Mouse (Mus musculus) embryonic facial prominence, embryonic 11.5 days (tissue): Measurements from ENCODE around the gene Gpr156. TPM values are rescaled to one million over a fixed set of nuclear protein-coding genes. Genes with fewer than 3 reads are reported as not detected.

Experiments used
- ATAC-seq: fragments of 200-750 bp; cut with Nextera tagmentation; replicated peaks from 2 replicates; pipeline ENCODE4 v1.8.0; 2017; ENCODE audit warnings: low read depth; ENCODE audit not compliant: insufficient number of reproducible peaks, low FRiP score, low TSS enrichment
- DNase-seq: peaks from one replicate; pipeline ENCODE4 v3.0.0-alpha.2; 2015; ENCODE audit warnings: low spot score
- H3K27ac ChIP-seq: fragments of 300-500 bp; sonication (generic); replicated peaks from 2 replicates; pipeline ENCODE4 v1.5.1; 2014; ENCODE audit warnings: mild to moderate bottlenecking, low read depth, low read length, control low read depth
- H3K27me3 ChIP-seq: fragments of 300-500 bp; sonication (generic); 2 replicates; pipeline ENCODE4 v1.6.1; 2014; ENCODE audit warnings: mild to moderate bottlenecking, low read length, moderate library complexity, mixed read lengths; ENCODE audit not compliant: control insufficient read depth, insufficient read depth
- H3K36me3 ChIP-seq: fragments of 300-500 bp; sonication (generic); replicated peaks from 2 replicates; pipeline ENCODE4 v1.6.1; 2014; ENCODE audit warnings: low read depth, mild to moderate bottlenecking, low read length, moderate library complexity, mixed read lengths; ENCODE audit not compliant: control insufficient read depth, insufficient read depth
- H3K4me1 ChIP-seq: fragments of 300-500 bp; sonication (generic); 2 replicates; pipeline ENCODE4 v1.6.1; 2014; ENCODE audit warnings: low read length, mixed read lengths; ENCODE audit not compliant: control insufficient read depth, insufficient read depth
- H3K4me2 ChIP-seq: fragments of 300-500 bp; sonication (generic); 2 replicates; pipeline ENCODE4 v1.6.1; 2014; ENCODE audit warnings: low read depth, mild to moderate bottlenecking, control low read depth, low read length, moderate library complexity
- H3K4me3 ChIP-seq: fragments of 300-500 bp; sonication (generic); 2 replicates; pipeline ENCODE4 v1.5.1; 2014; ENCODE audit warnings: low read depth, low read length, control low read depth
- H3K9ac ChIP-seq: fragments of 300-500 bp; sonication (generic); replicated peaks from 2 replicates; pipeline ENCODE4 v1.6.1; 2014; ENCODE audit warnings: mild to moderate bottlenecking, control low read depth, low read length
- H3K9me3 ChIP-seq: fragments of 300-500 bp; sonication (generic); replicated peaks from 2 replicates; pipeline ENCODE4 v1.6.1; 2016; ENCODE audit warnings: mild to moderate bottlenecking, low read length, inconsistent platforms, mixed read lengths; ENCODE audit not compliant: control insufficient read depth
- WGBS: fragments of 180-500 bp; shearing (Covaris S2); extraction: QIAGEN DNeasy Blood & Tissue Kit; methylation state at CpG from one replicate; pipeline ENCODE4 v1.1.7; 2014; 5-methylcytosine and 5-hydroxymethylcytosine counted together
- polyA plus RNA-seq: library from polyadenylated mRNA; unstranded; fragments of >200 nt; fragmentation: Nextera tagmentation; extraction: Ambion mirVana; gene quantifications from 2 replicates; pipeline ENCODE4 v1.2.1, GENCODE M21; 2014

Gpr156 gene
- polyA plus RNA-seq, 1 experiment from 2014 or later: 1.5 TPM

- WGBS: 99% methylated on average over 3 of the region's 3 CpGs
- Histone ChIP-seq H3K9ac (no peak overlapping the region), H3K4me3 (no peak overlapping the region), H3K36me3 (no peaks in the 10 kb centered on the region; the same call in 1 of the 2 replicates), H3K4me2 (no peak overlapping the region), H3K9me3 (no peaks in the 10 kb centered on the region), H3K27me3 (no peaks in the 10 kb centered on the region), H3K27ac (no peak overlapping the region), H3K4me1 (no peaks in the 10 kb centered on the region)
- DNase-seq (no peak), ATAC-seq (no peak)
Observed at GRCm38 (mm10) chr16:37877406-37877805, 38.9 kb upstream of the Gpr156 start.

GRCm38 (mm10) chr16:37878951-37879505 is 37.3 kb upstream of the Gpr156 start:
- no peak for DNase-seq
- no peaks in the 10 kb centered on the region for H3K4me1 ChIP-seq
- no peak for ATAC-seq
- 91% methylated on average over 7 of the region's 7 CpGs for WGBS
- no peaks in the 10 kb centered on the region for H3K27me3 ChIP-seq
- no peak overlapping the region for H3K9ac ChIP-seq
- H3K9me3 ChIP-seq: no peaks in the 10 kb centered on the region
- no peak overlapping the region for H3K27ac ChIP-seq
- no peak overlapping the region for H3K4me2 ChIP-seq
- H3K4me3 ChIP-seq: no peak overlapping the region
- H3K36me3 ChIP-seq: no peaks in the 10 kb centered on the region; the same call in 1 of the 2 replicates

DNA sequence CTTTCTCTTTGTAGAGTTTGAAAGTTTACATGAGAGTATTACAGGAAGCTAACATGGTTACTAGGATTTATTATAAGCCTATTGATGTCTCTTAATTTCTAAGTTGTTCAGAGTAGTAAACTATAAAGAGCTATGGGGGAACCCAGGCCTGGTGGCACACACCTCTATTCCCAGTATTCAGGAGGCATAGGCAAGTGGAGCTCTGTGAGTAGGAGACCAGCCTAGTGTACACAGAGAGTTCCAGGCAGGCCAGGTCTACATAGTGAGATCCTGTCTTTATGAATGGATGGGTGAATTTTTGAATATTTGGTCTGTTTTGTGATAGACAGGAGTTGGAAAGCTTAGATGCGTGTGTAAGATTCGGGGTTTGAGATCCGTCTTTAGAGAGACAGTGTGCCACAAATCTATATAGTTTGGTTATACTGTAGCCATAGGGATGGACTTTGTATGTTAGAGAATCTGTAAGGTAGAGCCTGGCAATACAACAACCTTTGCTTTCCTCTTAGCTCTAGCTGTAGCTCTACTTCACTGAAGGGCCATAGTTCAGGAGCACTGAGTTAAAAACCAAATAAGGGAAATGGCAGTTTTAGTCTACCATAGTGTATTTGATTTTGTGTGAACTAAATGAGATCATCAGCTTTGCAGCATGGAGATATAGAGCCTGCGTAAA is 36.4 kb upstream of the Gpr156 start:
- H3K9me3 ChIP-seq: no peaks in the 10 kb centered on the region
- no peak overlapping the region for H3K4me2 ChIP-seq
- H3K36me3 ChIP-seq: no peaks in the 10 kb centered on the region; the same call in 1 of the 2 replicates
- WGBS: 94% methylated on average over 4 of the region's 4 CpGs
- H3K27ac ChIP-seq: no peak overlapping the region
- H3K4me3 ChIP-seq: no peak overlapping the region
- DNase-seq (no peak), ATAC-seq (no peak)
- H3K27me3 ChIP-seq: no peaks in the 10 kb centered on the region
- H3K9ac ChIP-seq: no peak overlapping the region
- H3K4me1 ChIP-seq: no peaks in the 10 kb centered on the region

GRCm38 (mm10) chr16:37881168-37881567 is 35.1 kb upstream of the Gpr156 start:
- no peaks in the 10 kb centered on the region; the same call in 1 of the 2 replicates for H3K36me3 ChIP-seq
- WGBS: 90% methylated on average over 2 of the region's 2 CpGs
- DNase-seq: no peak
- ATAC-seq: no peak
- no peaks in the 10 kb centered on the region for H3K4me1 ChIP-seq
- H3K9me3 ChIP-seq: no peaks in the 10 kb centered on the region
- H3K4me3 ChIP-seq: no peak overlapping the region
- H3K4me2 ChIP-seq: no peak overlapping the region
- no peak overlapping the region for H3K27ac ChIP-seq
- no peak overlapping the region for H3K9ac ChIP-seq
- H3K27me3 ChIP-seq: no peaks in the 10 kb centered on the region

DNA sequence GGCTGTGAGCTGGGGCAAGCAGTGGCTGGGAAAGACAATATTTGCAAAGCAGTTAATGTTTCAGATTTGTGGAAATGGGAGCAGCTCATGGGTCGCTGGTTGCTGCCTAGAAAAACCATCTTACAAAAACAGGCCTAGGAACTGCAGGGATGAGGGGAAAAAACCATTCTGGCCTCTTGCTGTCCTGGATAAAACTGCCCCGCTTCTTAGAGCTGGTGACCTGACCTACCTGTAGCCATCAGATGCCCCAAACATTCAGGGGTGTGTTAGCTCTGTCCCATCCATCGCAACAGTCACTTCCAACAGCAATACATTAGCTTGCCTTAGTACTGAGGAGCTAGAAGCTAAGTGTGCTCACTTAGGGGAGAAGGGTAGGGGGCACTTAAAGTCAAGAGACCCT is 27.3 kb upstream of the Gpr156 start:
- 90% methylated on average over 3 of the region's 3 CpGs for WGBS
- H3K9me3 ChIP-seq: no peaks in the 10 kb centered on the region
- no peaks in the 10 kb centered on the region for H3K4me1 ChIP-seq
- H3K27ac ChIP-seq: no peak overlapping the region
- H3K27me3 ChIP-seq: no peaks in the 10 kb centered on the region
- no peak for ATAC-seq
- H3K36me3 ChIP-seq: no peaks in the 10 kb centered on the region; the same call in 1 of the 2 replicates
- no peak overlapping the region for H3K9ac ChIP-seq
- DNase-seq: no peak
- H3K4me3 ChIP-seq: no peak overlapping the region
- no peak overlapping the region for H3K4me2 ChIP-seq

DNA sequence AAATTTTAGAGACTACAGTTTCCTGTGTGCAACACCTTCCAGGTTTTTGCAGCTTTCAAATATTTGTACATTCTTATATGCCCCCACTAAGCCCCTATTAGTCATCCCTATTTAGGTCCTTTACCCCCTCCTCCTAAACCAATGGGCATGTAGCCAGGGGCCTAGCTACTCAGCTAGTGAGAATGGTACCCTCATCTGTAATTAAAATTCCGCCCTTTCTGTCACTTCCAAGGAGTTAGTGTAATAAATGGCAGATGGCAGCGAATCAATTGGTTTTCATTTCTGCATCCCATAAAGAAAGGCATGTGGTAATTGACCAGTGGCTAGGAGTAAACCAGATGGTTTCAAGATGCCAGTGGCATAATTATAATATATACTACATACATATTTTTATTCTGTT is 23.6 kb upstream of the Gpr156 start:
- DNase-seq (peak; percentile 37), ATAC-seq (no peak)
- Histone ChIP-seq H3K27ac (no peak overlapping the region), H3K4me3 (no peak overlapping the region), H3K9ac (no peak overlapping the region), H3K36me3 (no peaks in the 10 kb centered on the region; the same call in 1 of the 2 replicates), H3K9me3 (no peaks in the 10 kb centered on the region), H3K4me2 (no peak overlapping the region), H3K27me3 (no peaks in the 10 kb centered on the region), H3K4me1 (no peaks in the 10 kb centered on the region)
- 58% methylated on average over 2 of the region's 2 CpGs for WGBS

DNA sequence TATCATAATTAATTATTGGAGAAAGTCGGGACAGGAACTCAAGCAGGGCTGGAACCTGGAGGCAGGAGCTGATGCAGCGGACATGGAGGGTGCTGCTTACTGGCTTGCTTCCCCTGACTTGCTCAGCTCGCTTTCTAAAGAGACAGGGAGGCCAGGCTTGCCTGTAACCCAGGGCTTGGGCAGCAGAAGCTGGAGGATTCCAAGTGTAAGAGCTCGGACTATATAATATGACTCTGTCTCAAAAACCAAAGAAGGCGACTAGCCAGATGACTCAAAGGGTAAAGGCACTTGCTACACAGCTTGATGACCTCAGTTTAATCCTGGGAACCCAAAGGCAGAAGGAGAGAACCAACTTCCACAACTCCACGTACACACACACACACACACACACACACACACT is 22.9 kb upstream of the Gpr156 start:
- Histone ChIP-seq H3K4me2 (no peak overlapping the region), H3K27ac (no peak overlapping the region), H3K27me3 (no peaks in the 10 kb centered on the region), H3K4me3 (no peak overlapping the region), H3K36me3 (no peaks in the 10 kb centered on the region; the same call in 1 of the 2 replicates), H3K9ac (no peak overlapping the region), H3K9me3 (no peaks in the 10 kb centered on the region), H3K4me1 (no peaks in the 10 kb centered on the region)
- 73% methylated on average over 6 of the region's 6 CpGs for WGBS
- ATAC-seq (no peak), DNase-seq (no peak)

GRCm38 (mm10) chr16:37893942-37894341 is 22.4 kb upstream of the Gpr156 start:
- H3K4me2 ChIP-seq: no peak overlapping the region
- DNase-seq (no peak), ATAC-seq (no peak)
- no peaks in the 10 kb centered on the region for H3K4me1 ChIP-seq
- no peak overlapping the region for H3K27ac ChIP-seq
- no peaks in the 10 kb centered on the region for H3K27me3 ChIP-seq
- H3K4me3 ChIP-seq: no peak overlapping the region
- H3K9ac ChIP-seq: no peak overlapping the region
- 89% methylated on average over 2 of the region's 2 CpGs for WGBS
- no peaks in the 10 kb centered on the region; the same call in 1 of the 2 replicates for H3K36me3 ChIP-seq
- no peaks in the 10 kb centered on the region for H3K9me3 ChIP-seq
